Mouse (Mus musculus) liver, adult 2 months (tissue): Measurements from ENCODE around the gene Cd69.

Experiments
- CTCF ChIP-seq: fragments of 200-500 bp; IDR thresholded peaks from 2 replicates; pipeline ENCODE4 v1.5.1; 2011; ENCODE audit warnings: low read depth, low read length, control low read depth
- POLR2A ChIP-seq: fragments of 200-500 bp; IDR thresholded peaks from 2 replicates; pipeline ENCODE4 v1.6.1; 2011; ENCODE audit warnings: low read length, control low read depth; ENCODE audit not compliant: insufficient read depth; ENCODE audit errors: extremely low read depth

DNA sequence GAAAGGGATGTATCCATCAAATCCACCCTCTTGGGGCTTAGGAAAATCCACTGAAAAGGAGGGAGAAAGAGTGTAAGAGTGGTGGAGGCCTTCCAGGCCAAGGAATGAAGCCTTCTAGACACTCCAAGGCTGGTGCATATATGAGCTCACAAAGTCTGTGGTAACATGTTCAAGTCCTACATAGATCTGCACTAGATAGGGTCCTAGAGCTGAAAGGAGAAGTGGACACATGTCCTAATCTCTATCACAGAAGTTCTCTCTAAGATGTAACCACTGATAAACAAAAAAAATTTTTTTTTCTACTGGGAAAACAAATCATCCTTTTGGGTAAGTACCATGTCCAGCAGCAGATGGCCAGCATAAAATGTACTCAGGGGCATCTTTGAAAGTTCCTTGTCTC lies 13.5 kb upstream of the Cd69 start:
- no peak for TF ChIP-seq CTCF
- TF ChIP-seq POLR2A: no peak
